ENCODE assay signal across 10 mouse cellular contexts in the genomic region with DNA sequence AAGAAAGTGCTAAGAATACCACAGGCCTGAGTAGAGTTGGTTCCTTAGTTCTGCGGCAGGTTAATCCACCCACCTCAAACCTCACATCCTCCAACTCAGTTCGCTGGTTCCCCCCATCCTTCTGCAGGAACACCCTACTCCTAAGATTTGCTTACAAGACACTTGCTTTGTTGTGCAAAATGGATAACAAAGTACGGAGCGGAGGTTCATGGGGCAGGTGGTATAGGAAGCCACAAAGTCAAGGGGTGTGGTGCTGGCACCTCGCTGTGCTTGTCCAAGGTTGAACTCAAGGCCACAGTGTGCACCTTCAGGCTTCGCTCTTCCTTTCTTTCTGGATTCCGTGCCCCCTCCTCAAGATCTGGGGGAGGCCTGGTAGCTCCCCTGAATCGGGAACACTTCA.
"Had no signal": no experiment of that assay in that cellular context is flagged by ENCODE, and none has a peak within 500 bp of the region (broad histone marks: within the 10 kb centered on the region; RNA-seq: fewer than 3 reads in every experiment).

No protein-coding gene starts in this region.

- ATAC-seq: midbrain, embryonic 16.5 days had no signal

- H3K9me3 ChIP-seq: kidney, embryonic 15.5 days; midbrain, embryonic 12.5 days; neural tube, embryonic 13.5 days had no signal

- H3K27ac ChIP-seq: left cerebral cortex, adult 2 months; liver, embryonic 14.5 days; midbrain, embryonic 12.5 days; neural tube, embryonic 13.5 days had no signal

- H3K27me3 ChIP-seq: kidney, embryonic 15.5 days; midbrain, embryonic 12.5 days; neural tube, embryonic 13.5 days had no signal

- DNase-seq: kidney, postnatal 14 days; right cerebral cortex, adult 18-20 months; right cerebral cortex, postnatal 25 days; thymus, postnatal 36 days had no signal

- H3K4me2 ChIP-seq: midbrain, embryonic 12.5 days; neural tube, embryonic 13.5 days had no signal

- H3K9ac ChIP-seq: kidney, embryonic 15.5 days; liver, embryonic 14.5 days; midbrain, embryonic 12.5 days; neural tube, embryonic 13.5 days had no signal

- H3K4me3 ChIP-seq: kidney, embryonic 15.5 days; left cerebral cortex, adult 2 months; midbrain, embryonic 12.5 days; neural tube, embryonic 13.5 days had no signal

- H3K36me3 ChIP-seq: midbrain, embryonic 12.5 days; neural tube, embryonic 13.5 days had no signal
